Mouse (Mus musculus) splenic B cell, adult 2 months (primary cell): ENCODE data around the gene Rnf150.

Experiments used
- DNase-seq: peaks from one replicate; pipeline ENCODE4 v3.0.0-alpha.2; 2011; ENCODE audit warnings: low read depth, low spot score
- H3K27me3 ChIP-seq: 2 replicates; pipeline ENCODE4 v1.6.1; 2012; ENCODE audit warnings: mild to moderate bottlenecking, low read length, moderate library complexity, mixed read lengths; ENCODE audit not compliant: control insufficient read depth, poor library complexity, insufficient read depth, severe bottlenecking
- H3K36me3 ChIP-seq: 2 replicates; pipeline ENCODE4 v1.6.1; 2012; ENCODE audit warnings: mild to moderate bottlenecking, low read length, moderate library complexity, mixed read lengths; ENCODE audit not compliant: control insufficient read depth, poor library complexity, insufficient read depth, severe bottlenecking

Gene Rnf150

DNA sequence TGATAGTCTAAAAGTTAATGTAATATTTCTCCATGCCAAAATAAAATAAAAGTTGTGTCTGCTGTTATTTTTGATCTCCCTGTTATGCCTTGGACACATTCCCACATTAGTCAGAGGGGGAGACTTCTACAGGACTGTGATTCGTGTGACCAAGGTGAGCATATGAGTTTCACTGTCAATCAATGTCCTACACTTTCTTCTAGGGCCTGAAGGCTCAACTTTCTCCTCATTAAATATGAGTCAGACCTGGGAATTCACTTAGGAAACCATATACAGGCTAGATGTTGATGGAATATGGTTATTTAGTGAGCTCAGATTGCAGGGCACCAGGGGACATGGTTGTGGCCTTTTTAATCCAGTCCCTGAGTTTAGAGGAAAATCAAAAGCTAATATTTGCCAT, 3.1 kb downstream of the Rnf150 start:
- DNase-seq, result no peak
- Histone ChIP-seq H3K36me3 (no peaks in the 10 kb centered on the region), H3K27me3 (no peaks in the 10 kb centered on the region)

- no peak for DNase-seq
- Histone ChIP-seq H3K36me3 (no peaks in the 10 kb centered on the region), H3K27me3 (no peaks in the 10 kb centered on the region)
Observed at GRCm38 (mm10) chr8:82870840-82871490, 7.8 kb downstream of the Rnf150 start.

GRCm38 (mm10) chr8:82871986-82872385, 8.8 kb downstream of the Rnf150 start:
- no peak for DNase-seq
- H3K36me3 ChIP-seq, result no peaks in the 10 kb centered on the region
- no peaks in the 10 kb centered on the region for H3K27me3 ChIP-seq

DNA sequence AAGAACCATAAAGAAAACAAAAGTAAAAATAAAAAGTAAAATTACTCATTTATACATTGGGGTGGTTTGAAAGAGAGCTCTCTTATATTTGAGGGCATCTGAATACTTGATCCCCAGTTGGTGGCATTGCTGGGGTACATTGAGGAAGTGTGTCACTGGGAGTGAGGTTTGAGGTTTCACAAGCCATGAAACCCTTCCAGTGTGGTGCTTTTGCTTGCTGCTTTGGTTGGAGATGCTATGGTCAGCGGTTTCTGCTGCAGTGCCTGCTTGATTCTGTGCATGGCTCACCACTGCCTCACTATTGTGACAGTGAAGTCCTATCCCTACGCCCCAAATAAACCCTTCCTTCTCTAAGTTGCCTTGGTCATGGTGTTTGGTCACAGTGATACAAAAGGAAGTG, 10.9 kb downstream of the Rnf150 start:
- Histone ChIP-seq H3K27me3 (no peaks in the 10 kb centered on the region), H3K36me3 (no peaks in the 10 kb centered on the region)
- DNase-seq, result peak; percentile 17

DNA sequence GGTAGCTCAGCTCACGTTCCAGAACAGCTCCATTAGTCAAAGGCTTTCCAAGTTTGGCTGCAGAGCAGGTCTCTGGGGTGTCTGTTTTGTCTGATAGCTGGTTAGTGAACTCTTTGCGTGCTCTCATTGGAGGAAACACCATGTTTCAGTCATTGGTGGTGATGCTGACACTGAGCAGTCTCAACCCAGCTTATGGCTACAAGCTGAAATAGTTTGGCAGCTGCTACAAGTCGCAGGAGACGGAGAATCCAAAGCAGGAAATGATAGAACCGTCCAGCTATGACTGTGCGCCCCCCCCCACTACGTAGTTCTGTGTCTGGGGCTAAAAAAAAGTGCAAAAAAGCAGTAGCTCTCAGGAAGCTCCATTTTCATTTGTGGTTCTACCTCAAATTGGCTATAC, 12.0 kb downstream of the Rnf150 start:
- H3K27me3 ChIP-seq, result no peaks in the 10 kb centered on the region
- DNase-seq, result peak; percentile 2

DNA sequence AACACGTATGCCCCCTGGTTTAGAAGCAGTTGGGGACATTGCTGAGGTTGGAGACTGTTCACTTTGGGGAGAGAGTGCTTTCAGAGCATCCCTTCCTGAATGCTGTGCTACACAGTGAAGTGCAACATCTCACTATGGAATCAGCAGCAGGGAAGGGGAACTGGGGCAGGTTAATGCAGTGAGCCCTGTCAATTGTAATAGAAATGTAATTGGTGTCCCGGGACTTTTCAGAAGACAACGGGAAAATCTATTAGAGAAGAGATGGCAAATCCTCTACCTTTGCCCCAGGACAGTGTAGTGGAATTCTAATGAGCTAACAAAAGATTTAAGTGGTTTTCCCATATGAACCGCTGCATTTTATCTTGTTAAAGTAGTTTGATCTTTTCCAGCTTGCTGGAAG, 21.3 kb downstream of the Rnf150 start:
- no peak for DNase-seq
- no peaks in the 10 kb centered on the region for H3K27me3 ChIP-seq
- H3K36me3 ChIP-seq, result no peaks in the 10 kb centered on the region

More for the DNA sequence above, 12.0 kb downstream of the Rnf150 start:
- no peaks in the 10 kb centered on the region for H3K36me3 ChIP-seq

- Histone ChIP-seq H3K36me3 (no peaks in the 10 kb centered on the region), H3K27me3 (no peaks in the 10 kb centered on the region)
- DNase-seq, result no peak
Observed at GRCm38 (mm10) chr8:82887234-82887633, 24.1 kb downstream of the Rnf150 start.

GRCm38 (mm10) chr8:82889062-82889720, 26.0 kb downstream of the Rnf150 start:
- H3K27me3 ChIP-seq, result no peaks in the 10 kb centered on the region
- H3K36me3 ChIP-seq, result no peaks in the 10 kb centered on the region
- no peak for DNase-seq

DNA sequence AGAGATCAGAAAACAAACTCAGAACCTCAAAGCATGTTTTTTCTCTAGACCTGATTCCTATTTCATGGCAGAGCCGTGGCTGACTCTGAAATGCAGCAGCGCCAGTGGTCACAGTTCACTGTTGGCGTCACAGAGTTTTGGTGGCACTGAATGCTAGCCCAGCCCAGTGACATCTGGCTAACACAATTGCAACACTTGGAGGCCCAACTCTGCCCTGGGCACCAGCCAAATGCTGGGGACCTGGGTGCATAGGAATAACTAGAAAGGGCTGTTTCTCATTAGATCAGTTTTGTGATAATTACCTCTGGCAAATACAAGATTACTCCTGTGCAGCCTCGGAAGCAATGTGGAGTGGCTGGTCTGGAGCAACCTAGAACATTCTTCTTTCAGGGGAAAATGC, 31.9 kb downstream of the Rnf150 start:
- no peaks in the 10 kb centered on the region for H3K36me3 ChIP-seq
- no peak for DNase-seq
- H3K27me3 ChIP-seq, result no peaks in the 10 kb centered on the region

DNA sequence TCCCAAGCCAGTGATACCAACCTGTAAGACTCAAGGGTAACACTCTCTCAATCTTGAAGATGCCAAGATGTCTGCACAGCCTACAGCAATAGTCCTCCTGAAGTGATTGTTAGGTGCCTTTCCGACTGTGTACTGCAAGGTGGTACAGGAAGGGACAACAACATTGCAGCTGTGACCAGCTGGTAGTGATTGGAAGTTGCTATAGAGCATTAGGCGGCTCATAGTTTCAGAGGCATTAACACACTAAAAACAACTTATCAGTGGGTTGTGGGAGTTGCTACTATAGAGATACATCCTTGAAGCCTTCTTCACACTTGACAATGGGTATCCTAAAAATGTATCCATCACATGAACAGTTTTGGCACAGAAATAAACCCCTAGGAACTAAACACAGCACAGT, 33.6 kb downstream of the Rnf150 start:
- no peaks in the 10 kb centered on the region for H3K27me3 ChIP-seq
- no peak for DNase-seq
- no peaks in the 10 kb centered on the region for H3K36me3 ChIP-seq

DNA sequence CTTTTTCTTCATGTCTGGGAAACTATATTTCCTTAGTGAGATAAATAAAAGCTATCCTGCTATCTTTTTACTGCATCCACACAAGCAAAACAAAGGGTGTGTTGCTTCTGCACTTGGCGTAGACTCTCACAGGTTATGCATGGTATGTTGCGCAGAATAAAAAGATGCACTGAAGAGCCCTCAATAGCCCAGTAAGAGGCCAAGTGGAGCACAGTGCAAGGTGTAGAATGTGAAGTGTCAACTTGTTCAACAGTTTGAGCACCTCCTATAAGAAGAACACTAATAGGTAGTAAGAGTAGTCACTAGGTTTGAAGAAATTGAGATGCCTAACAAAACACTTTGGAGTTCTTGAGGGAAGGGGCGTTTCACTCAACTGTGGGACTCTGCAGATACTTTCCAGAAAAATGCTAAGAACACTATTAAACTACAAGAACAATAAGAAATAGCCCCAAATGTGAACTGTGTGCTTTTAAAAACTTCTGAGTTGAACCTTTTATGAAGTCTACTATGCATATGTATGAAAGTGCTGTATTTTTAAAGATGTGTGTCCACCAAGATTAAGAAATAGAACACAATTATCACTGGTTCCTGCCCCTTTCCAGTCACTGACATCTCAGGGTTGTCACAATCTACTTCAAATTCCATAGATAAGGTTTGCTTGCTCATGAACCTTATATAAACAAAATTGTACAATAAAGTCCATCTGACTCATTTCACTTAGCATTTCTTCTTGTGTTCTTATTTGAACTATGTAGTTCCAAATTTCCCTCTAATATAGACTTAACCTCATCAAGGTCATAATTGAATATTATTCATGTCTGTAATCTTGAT, 34.7 kb downstream of the Rnf150 start:
- H3K36me3 ChIP-seq, result no peaks in the 10 kb centered on the region
- H3K27me3 ChIP-seq, result no peaks in the 10 kb centered on the region
- DNase-seq, result no peak

DNA sequence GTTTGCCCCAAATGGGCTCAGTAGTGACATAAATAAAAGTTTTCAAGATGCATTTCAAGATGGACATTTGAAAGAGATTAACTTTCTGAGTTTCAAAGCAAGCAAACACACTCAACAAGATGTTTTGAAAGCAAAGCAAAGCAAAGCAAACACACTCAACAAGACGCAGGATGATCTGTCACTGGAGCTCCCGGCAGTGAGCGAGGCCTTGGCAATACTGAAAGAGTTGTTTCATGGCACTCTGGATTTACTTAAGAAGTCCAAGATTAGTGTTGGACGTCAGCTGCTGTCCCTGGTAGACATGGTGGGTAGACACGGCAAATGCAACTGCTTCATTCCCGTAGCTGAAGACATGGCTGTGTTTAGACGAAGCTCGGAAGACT, 35.3 kb downstream of the Rnf150 start:
- H3K27me3 ChIP-seq, result no peaks in the 10 kb centered on the region
- DNase-seq, result no peak
- H3K36me3 ChIP-seq, result no peaks in the 10 kb centered on the region

- Histone ChIP-seq H3K36me3 (no peaks in the 10 kb centered on the region), H3K27me3 (no peaks in the 10 kb centered on the region)
- no peak for DNase-seq
Observed at GRCm38 (mm10) chr8:82900958-82901357, 37.8 kb downstream of the Rnf150 start.

DNA sequence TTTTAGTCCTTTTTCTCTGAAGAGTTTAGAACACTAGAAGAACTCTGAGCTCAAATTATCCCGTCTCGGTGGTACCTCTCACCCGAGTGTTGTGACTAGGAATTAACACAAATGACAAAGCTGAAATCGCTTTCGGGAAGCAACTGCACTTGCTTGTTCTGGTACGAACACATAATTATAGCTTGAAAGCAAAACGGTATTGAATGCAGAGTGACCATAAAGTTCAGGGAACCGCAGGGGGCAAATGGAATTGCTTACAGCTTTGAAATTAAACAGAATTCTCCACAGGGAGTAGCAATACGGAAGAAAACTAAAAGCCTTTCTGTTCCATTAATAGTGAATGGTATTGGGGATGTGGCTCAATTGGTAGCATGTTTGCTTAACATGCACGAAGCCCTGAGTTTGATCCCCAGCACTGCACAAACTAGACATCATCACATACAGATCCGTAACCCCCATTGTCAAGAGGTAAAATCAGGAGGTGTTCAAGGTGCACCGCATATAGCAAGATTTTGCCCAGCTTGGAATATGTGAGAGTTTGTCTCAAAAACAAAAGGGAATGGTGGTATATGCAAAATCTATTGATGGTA, 38.5 kb downstream of the Rnf150 start:
- DNase-seq, result no peak
- Histone ChIP-seq H3K27me3 (no peaks in the 10 kb centered on the region), H3K36me3 (no peaks in the 10 kb centered on the region)

DNA sequence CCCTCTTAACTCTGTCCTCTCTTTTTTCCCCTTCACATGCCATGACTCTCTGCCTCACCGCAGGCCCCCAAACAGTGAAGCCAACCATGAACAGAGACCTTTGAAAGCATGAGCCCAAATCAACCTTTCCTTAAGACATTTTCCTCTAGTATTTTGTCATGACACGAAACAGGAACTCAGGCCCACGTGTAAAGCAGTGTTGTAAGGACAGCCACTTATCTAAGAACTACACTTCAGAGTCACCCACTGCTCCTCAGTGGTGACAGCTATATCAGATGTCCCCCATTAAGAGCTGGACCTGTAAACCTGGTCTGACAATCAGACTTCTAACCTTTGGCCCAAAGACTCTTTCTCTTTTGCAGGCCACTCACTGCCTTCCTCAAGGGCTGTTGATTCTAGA, 40.3 kb downstream of the Rnf150 start:
- no peaks in the 10 kb centered on the region for H3K27me3 ChIP-seq
- DNase-seq, result no peak
- no peaks in the 10 kb centered on the region for H3K36me3 ChIP-seq
